Mouse (Mus musculus): ENCODE measurements at regions not wholly inside any gene's neighbourhood (a gene's known extent, or its start where the extent isn't known, plus 50 kb on each side); places are given as distances from the start of the nearest gene placed in this dataset.

DNA sequence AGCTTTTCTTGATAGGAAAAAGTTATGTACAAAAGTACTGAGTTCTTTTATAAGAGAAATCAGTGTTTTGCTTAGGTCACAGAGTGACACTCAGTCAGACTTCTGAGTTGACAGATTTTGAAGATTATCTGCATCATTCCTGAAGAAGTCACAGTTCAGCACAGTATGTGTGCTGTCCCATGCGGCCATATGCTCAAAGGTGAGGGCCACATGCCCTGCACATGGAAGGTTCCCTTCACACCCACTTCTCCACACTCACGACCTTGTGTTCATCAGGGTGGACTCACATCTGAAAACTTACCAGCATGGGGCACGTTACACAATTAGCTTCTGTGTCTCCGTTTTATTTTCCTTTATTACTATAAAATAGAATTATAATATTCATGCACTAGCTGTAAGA, 277.2 kb upstream of the Nt5e start:
- TF ChIP-seq MYOG (IDR thresholded peaks at IDR 0.05; ENCODE audit: control insufficient read depth, extremely low read depth, insufficient read length) (no peak), CTCF (IDR thresholded peaks at IDR 0.05; ENCODE audit: control insufficient read depth, insufficient read depth, insufficient read length) (no peak), USF1 (IDR thresholded peaks at IDR 0.05; ENCODE audit: low read depth) (no peak), MYOD1 (IDR thresholded peaks at IDR 0.05; ENCODE audit: control insufficient read depth, insufficient read length, low read depth) (no peak), MAX (IDR thresholded peaks at IDR 0.05) (no peak), CEBPB (IDR thresholded peaks at IDR 0.05; ENCODE audit: low read depth) (no peak), FOSL1 (IDR thresholded peaks at IDR 0.05; ENCODE audit: insufficient read depth, low read length, poor library complexity, severe bottlenecking) (no peak)

Measured in C2C12 (cell line).